Mouse (Mus musculus) limb, embryonic 15.5 days (tissue): ENCODE measurements at regions not wholly inside any gene's neighbourhood (a gene's known extent, or its start where the extent isn't known, plus 50 kb on each side); places are given as distances from the start of the nearest gene placed in this dataset.
"Not testable (repeated sequence)": the region's sequence is repeated elsewhere in the genome, so short reads cannot be mapped to it uniquely, and the experiment has no call there.

Source experiments
- ATAC-seq: fragments of 200-750 bp; cut with Nextera tagmentation; 2 replicates; pipeline ENCODE4 v1.8.0; 2017; ENCODE audit warnings: low read depth, moderate TSS enrichment; ENCODE audit not compliant: insufficient number of reproducible peaks, low FRiP score, low TSS enrichment
- H3K27ac ChIP-seq: fragments of 300-500 bp; sonication (generic); 2 replicates; pipeline ENCODE4 v1.5.1; 2015; ENCODE audit warnings: moderate library complexity, mild to moderate bottlenecking, inconsistent platforms
- H3K27me3 ChIP-seq: fragments of 300-500 bp; sonication (generic); 2 replicates; pipeline ENCODE4 v1.6.1; 2015; ENCODE audit warnings: inconsistent platforms
- H3K36me3 ChIP-seq: fragments of 300-500 bp; sonication (generic); 2 replicates; pipeline ENCODE4 v1.6.1; 2015; ENCODE audit warnings: inconsistent platforms
- H3K4me1 ChIP-seq: fragments of 300-500 bp; sonication (generic); 2 replicates; pipeline ENCODE4 v1.6.1; 2015; ENCODE audit warnings: inconsistent platforms
- H3K4me2 ChIP-seq: fragments of 300-500 bp; sonication (generic); 2 replicates; pipeline ENCODE4 v1.6.1; 2015; ENCODE audit warnings: mild to moderate bottlenecking, inconsistent platforms
- H3K4me3 ChIP-seq: fragments of 300-500 bp; sonication (generic); 2 replicates; pipeline ENCODE4 v1.5.1; 2015; ENCODE audit warnings: mild to moderate bottlenecking, inconsistent platforms
- H3K9ac ChIP-seq: fragments of 300-500 bp; sonication (generic); 2 replicates; pipeline ENCODE4 v1.6.1; 2015; ENCODE audit warnings: inconsistent platforms
- H3K9me3 ChIP-seq: fragments of 300-500 bp; sonication (generic); 2 replicates; pipeline ENCODE4 v1.6.1; 2016; ENCODE audit warnings: inconsistent platforms
- WGBS: fragments of 180-500 bp; shearing (Covaris S2); methylation state at CpG from one replicate; pipeline ENCODE4 v1.1.7; 2015; 5-methylcytosine and 5-hydroxymethylcytosine counted together

GRCm38 (mm10) chr10:45860696-45861095 lies 283.1 kb downstream of the Hace1 start:
- Histone ChIP-seq H3K36me3 (no peaks in the 10 kb centered on the region), H3K4me2 (no peak overlapping the region), H3K27ac (0 out of 2 replicates have a peak overlapping the region, but pooled peaks have one; percentile 2), H3K9me3 (no peaks in the 10 kb centered on the region), H3K9ac (no peak overlapping the region), H3K27me3 (no peaks in the 10 kb centered on the region), H3K4me1 (0 out of 2 replicates have a peak, but pooled peaks cover 1% of the 10 kb centered on the region), H3K4me3 (no peak overlapping the region)
- no peak for ATAC-seq
- whole genome bisulfite sequencing, result 29% methylated on average over 4 of the region's 4 CpGs

- H3K4me1 ChIP-seq, result peaks cover 10% of the 10 kb centered on the region
- 28% methylated on average over 4 of the region's 4 CpGs for WGBS
- H3K9me3 ChIP-seq, result no peaks in the 10 kb centered on the region
- ATAC-seq, result no peak
- H3K4me2 ChIP-seq, result no peak overlapping the region
- H3K27ac ChIP-seq, result no peak overlapping the region
- H3K36me3 ChIP-seq, result no peaks in the 10 kb centered on the region
- no peaks in the 10 kb centered on the region for H3K27me3 ChIP-seq
- no peak overlapping the region for H3K4me3 ChIP-seq
- no peak overlapping the region for H3K9ac ChIP-seq
Measured at GRCm38 (mm10) chr10:45865793-45866192, 288.2 kb downstream of the Hace1 start.

- H3K9ac ChIP-seq, result no peak overlapping the region
Measured at GRCm38 (mm10) chr10:45866860-45867259, 289.2 kb downstream of the Hace1 start.

GRCm38 (mm10) chr10:45871028-45871427 lies 293.4 kb downstream of the Hace1 start:
- Histone ChIP-seq H3K4me1 (peaks cover 28% of the 10 kb centered on the region), H3K9me3 (no peaks in the 10 kb centered on the region), H3K9ac (no peak overlapping the region), H3K27me3 (no peaks in the 10 kb centered on the region), H3K4me2 (no peak overlapping the region), H3K36me3 (no peaks in the 10 kb centered on the region), H3K4me3 (no peak overlapping the region), H3K27ac (0 out of 2 replicates have a peak overlapping the region, but pooled peaks have one; percentile 57)
- 66% methylated on average over 4 of the region's 4 CpGs for whole genome bisulfite sequencing
- no peak for ATAC-seq

More at GRCm38 (mm10) chr10:45866860-45867259, 289.2 kb downstream of the Hace1 start:
- Histone ChIP-seq H3K27me3 (no peaks in the 10 kb centered on the region), H3K27ac (0 out of 2 replicates have a peak overlapping the region, but pooled peaks have one; percentile 14), H3K4me2 (0 out of 2 replicates have a peak overlapping the region, but pooled peaks have one; percentile 12), H3K4me3 (no peak overlapping the region), H3K4me1 (peaks cover 10% of the 10 kb centered on the region), H3K36me3 (no peaks in the 10 kb centered on the region), H3K9me3 (no peaks in the 10 kb centered on the region)
- ATAC-seq, result no peak
- WGBS, result 28% methylated on average over 3 of the region's 3 CpGs

GRCm38 (mm10) chr10:45872007-45872890 lies 294.6 kb downstream of the Hace1 start:
- no peaks in the 10 kb centered on the region for H3K9me3 ChIP-seq
- no peak overlapping the region for H3K9ac ChIP-seq
- 45% methylated on average over 4 of the region's 4 CpGs for WGBS
- ATAC-seq, result peak; percentile 77
- peaks cover 22% of the 10 kb centered on the region; the same call in 1 of the 2 replicates for H3K4me1 ChIP-seq
- no peaks in the 10 kb centered on the region for H3K27me3 ChIP-seq
- no peaks in the 10 kb centered on the region for H3K36me3 ChIP-seq
- no peak overlapping the region for H3K4me2 ChIP-seq
- no peak overlapping the region for H3K4me3 ChIP-seq
- peak overlapping the region; percentile 73 for H3K27ac ChIP-seq

- no peak overlapping the region for H3K9ac ChIP-seq
- no peak overlapping the region for H3K4me3 ChIP-seq
- peaks cover 22% of the 10 kb centered on the region; the same call in 1 of the 2 replicates for H3K4me1 ChIP-seq
- H3K27ac ChIP-seq, result no peak overlapping the region
- H3K9me3 ChIP-seq, result no peaks in the 10 kb centered on the region
- no peak overlapping the region for H3K4me2 ChIP-seq
- no peaks in the 10 kb centered on the region for H3K27me3 ChIP-seq
- 44% methylated on average over 14 of the region's 14 CpGs for WGBS
- H3K36me3 ChIP-seq, result no peaks in the 10 kb centered on the region
- no peak for ATAC-seq
Measured at GRCm38 (mm10) chr10:45873805-45874780, 296.5 kb downstream of the Hace1 start.

- H3K9me3 ChIP-seq, H3K4me2 ChIP-seq, H3K27me3 ChIP-seq, H3K4me3 ChIP-seq, ATAC-seq, H3K27ac ChIP-seq, H3K36me3 ChIP-seq, H3K9ac ChIP-seq: not testable (repeated sequence)
- peaks cover 22% of the 10 kb centered on the region; the same call in 1 of the 2 replicates for H3K4me1 ChIP-seq
- WGBS, result 91% methylated on average over 20 of the region's 20 CpGs
Measured at GRCm38 (mm10) chr10:45875287-45875686, 297.7 kb downstream of the Hace1 start.

GRCm38 (mm10) chr10:45883745-45884144 lies 306.1 kb downstream of the Hace1 start:
- Histone ChIP-seq H3K4me3 (no peak overlapping the region), H3K27me3 (no peaks in the 10 kb centered on the region), H3K9me3 (no peaks in the 10 kb centered on the region), H3K36me3 (no peaks in the 10 kb centered on the region), H3K4me1 (peaks cover 2% of the 10 kb centered on the region; the same call in 1 of the 2 replicates), H3K9ac (no peak overlapping the region), H3K4me2 (no peak overlapping the region), H3K27ac (no peak overlapping the region)
- ATAC-seq, result no peak
- WGBS, result 91% methylated on average over 1 of the region's 1 CpGs

- WGBS, result 20% methylated on average over 2 of the region's 2 CpGs
- ATAC-seq, result no peak
- H3K4me2 ChIP-seq, result no peak overlapping the region
- no peak overlapping the region for H3K27ac ChIP-seq
- peaks cover 10% of the 10 kb centered on the region; the same call in 1 of the 2 replicates for H3K4me1 ChIP-seq
- H3K4me3 ChIP-seq, result no peak overlapping the region
- H3K9ac ChIP-seq, result no peak overlapping the region
- no peaks in the 10 kb centered on the region for H3K27me3 ChIP-seq
- H3K9me3 ChIP-seq, result no peaks in the 10 kb centered on the region
- H3K36me3 ChIP-seq, result no peaks in the 10 kb centered on the region
Measured at GRCm38 (mm10) chr10:45886636-45887035, 309.0 kb downstream of the Hace1 start.

- no peak for ATAC-seq
- Histone ChIP-seq H3K4me3 (no peak overlapping the region), H3K27ac (0 out of 2 replicates have a peak overlapping the region, but pooled peaks have one; percentile 48), H3K27me3 (no peaks in the 10 kb centered on the region), H3K36me3 (no peaks in the 10 kb centered on the region), H3K9me3 (no peaks in the 10 kb centered on the region), H3K4me1 (peaks cover 17% of the 10 kb centered on the region), H3K4me2 (no peak overlapping the region), H3K9ac (no peak overlapping the region)
- WGBS, result 62% methylated on average over 4 of the region's 4 CpGs
Measured at GRCm38 (mm10) chr10:45888835-45889234, 311.2 kb downstream of the Hace1 start.

GRCm38 (mm10) chr10:45889381-45889951 lies 311.8 kb downstream of the Hace1 start:
- Histone ChIP-seq H3K27me3 (no peaks in the 10 kb centered on the region), H3K4me2 (no peak overlapping the region), H3K9ac (no peak overlapping the region), H3K9me3 (no peaks in the 10 kb centered on the region), H3K36me3 (no peaks in the 10 kb centered on the region), H3K4me1 (peaks cover 19% of the 10 kb centered on the region), H3K4me3 (no peak overlapping the region), H3K27ac (no peak overlapping the region)
- no peak for ATAC-seq
- 40% methylated on average over 13 of the region's 13 CpGs for WGBS
